Mouse (Mus musculus): ENCODE results near the gene Tmprss12.
"Not testable (repeated sequence)": the region's sequence is repeated elsewhere in the genome, so short reads cannot be mapped to it uniquely, and the experiment has no call there.

Gene Tmprss12

GRCm38 (mm10) chr15:100273791-100274308 is 6.8 kb upstream of the Tmprss12 start:
- not testable (repeated sequence) for DNase-seq (ENCODE audit: low spot score)

- DNase-seq (ENCODE audit: low spot score) = no peak
Observed at GRCm38 (mm10) chr15:100274790-100275559, 5.7 kb upstream of the Tmprss12 start.

- DNase-seq (ENCODE audit: low spot score) = no peak
Observed at GRCm38 (mm10) chr15:100276403-100276802, 4.2 kb upstream of the Tmprss12 start.

GRCm38 (mm10) chr15:100277586-100277985 is 3.1 kb upstream of the Tmprss12 start:
- no peak for DNase-seq (ENCODE audit: low spot score)

GRCm38 (mm10) chr15:100288980-100289379 is 8.3 kb downstream of the Tmprss12 start:
- DNase-seq (ENCODE audit: low spot score) = no peak

- DNase-seq (ENCODE audit: low spot score) = no peak
Observed at GRCm38 (mm10) chr15:100290858-100291257, 10.2 kb downstream of the Tmprss12 start.

GRCm38 (mm10) chr15:100292326-100292725 is 11.7 kb downstream of the Tmprss12 start:
- DNase-seq (ENCODE audit: low spot score) = no peak

- no peak for DNase-seq (ENCODE audit: low spot score)
Observed at GRCm38 (mm10) chr15:100297856-100298255, 17.2 kb downstream of the Tmprss12 start.

GRCm38 (mm10) chr15:100300499-100300898 is 19.9 kb downstream of the Tmprss12 start:
- DNase-seq (ENCODE audit: low spot score) = no peak

- no peak for DNase-seq (ENCODE audit: low spot score)
Observed at GRCm38 (mm10) chr15:100301556-100301955, 20.9 kb downstream of the Tmprss12 start.

- DNase-seq (ENCODE audit: low spot score) = no peak
Observed at GRCm38 (mm10) chr15:100303428-100304018, 22.9 kb downstream of the Tmprss12 start.

GRCm38 (mm10) chr15:100304019-100304991 is 23.7 kb downstream of the Tmprss12 start, which contains the start of gene Mettl7a1:
TSS of gene Mettl7a1 (plus strand) at chr15:100304140.
- peak; percentile 79 for DNase-seq (ENCODE audit: low spot score)

- DNase-seq (ENCODE audit: low spot score) = no peak
Observed at GRCm38 (mm10) chr15:100306201-100306600, 25.6 kb downstream of the Tmprss12 start.

GRCm38 (mm10) chr15:100307438-100308096 is 26.9 kb downstream of the Tmprss12 start:
- DNase-seq (ENCODE audit: low spot score) = peak; percentile 67

GRCm38 (mm10) chr15:100312346-100312745 is 31.7 kb downstream of the Tmprss12 start:
- no peak for DNase-seq (ENCODE audit: low spot score)

- DNase-seq (ENCODE audit: low spot score) = no peak
Observed at GRCm38 (mm10) chr15:100314448-100315145, 34.0 kb downstream of the Tmprss12 start.

- not testable (repeated sequence) for DNase-seq (ENCODE audit: low spot score)
Observed at GRCm38 (mm10) chr15:100318014-100318671, 37.5 kb downstream of the Tmprss12 start.

- DNase-seq (ENCODE audit: low spot score) = no peak
Observed at GRCm38 (mm10) chr15:100319884-100320283, 39.2 kb downstream of the Tmprss12 start.

- no peak for DNase-seq (ENCODE audit: low spot score)
Observed at GRCm38 (mm10) chr15:100320295-100320905, 39.8 kb downstream of the Tmprss12 start.

- DNase-seq (ENCODE audit: low spot score) = peak; percentile 32
Observed at GRCm38 (mm10) chr15:100321134-100321533, 40.5 kb downstream of the Tmprss12 start.

All from embryo, embryonic 10.5 days (tissue).